Mouse (Mus musculus): ENCODE results near the gene Laptm4a.

Gene Laptm4a

DNA sequence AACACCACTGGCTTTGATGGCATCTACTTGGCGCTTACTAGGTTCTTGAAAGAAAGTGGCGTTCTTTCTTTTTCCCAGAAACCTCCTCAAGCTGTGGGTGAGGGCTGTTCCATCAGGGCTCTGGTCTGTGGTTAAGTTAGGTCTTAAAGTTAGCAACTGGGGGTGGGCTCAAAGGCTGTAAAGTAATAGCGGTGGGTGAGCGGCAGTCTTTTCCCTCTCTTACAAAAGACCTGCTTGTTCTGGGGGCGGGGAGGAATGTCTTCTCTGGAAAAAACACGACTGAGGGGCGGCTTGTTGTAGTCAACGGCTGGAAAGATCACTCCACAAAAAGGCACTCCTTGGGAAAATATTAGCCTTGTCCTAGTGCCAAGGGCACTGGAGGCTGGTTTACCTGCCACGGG, 32.7 kb downstream of the Laptm4a start:
- DNase-seq (ENCODE audit: low read depth, low spot score) = no peak

DNA sequence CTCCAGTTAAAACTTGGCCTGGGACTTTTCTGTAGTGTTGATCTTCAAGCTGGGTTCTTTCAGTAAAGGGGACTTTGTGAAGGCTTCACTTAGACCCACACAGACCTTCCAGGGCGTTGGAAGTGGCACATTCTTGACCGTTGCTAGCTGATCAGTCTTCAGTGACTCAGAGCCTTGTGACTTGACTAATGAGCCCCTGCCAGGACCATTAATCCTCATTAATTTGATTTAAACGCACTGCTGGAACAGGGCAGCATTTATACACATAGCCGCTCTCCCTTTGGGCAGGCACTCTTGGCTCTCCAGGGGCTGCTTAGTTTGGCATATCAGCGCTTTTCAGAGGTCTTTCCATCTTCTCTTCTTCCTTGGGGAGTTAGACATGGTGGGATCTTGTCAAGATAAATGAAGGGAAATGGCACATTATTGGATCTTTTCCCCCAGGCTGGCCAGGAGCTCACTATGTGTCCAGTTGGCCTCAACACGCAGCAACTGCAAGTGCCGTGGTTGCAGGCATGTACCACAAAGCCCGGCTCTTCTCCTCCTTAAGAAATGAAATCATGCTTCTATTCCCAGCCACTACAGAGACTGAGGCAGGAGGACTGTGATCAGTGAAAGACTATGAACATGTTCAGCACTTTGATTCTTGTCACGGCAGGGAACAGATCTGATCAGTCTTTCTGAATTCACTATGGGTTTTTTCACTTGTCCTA, 40.3 kb downstream of the Laptm4a start:
- no peak for DNase-seq (ENCODE audit: low read depth, low spot score)

DNA sequence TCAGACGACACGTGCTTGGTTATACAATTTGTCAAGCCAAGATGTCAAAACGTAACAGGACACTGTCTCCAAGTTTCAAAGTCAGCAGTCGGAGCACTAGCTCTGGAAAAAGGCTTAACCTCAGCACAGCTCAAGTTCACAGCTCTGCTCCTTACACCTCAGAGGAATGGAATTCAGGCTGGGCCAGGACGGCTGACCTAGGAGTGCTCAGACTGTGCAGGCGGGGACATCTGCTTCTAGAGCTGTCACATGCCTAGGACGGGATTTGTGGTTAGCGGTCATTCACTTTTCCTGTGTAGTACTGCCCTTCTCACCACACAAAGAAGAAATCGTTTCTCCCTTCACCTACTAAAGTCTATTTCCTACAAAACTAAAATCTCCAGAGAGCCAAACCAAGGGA, 48.4 kb downstream of the Laptm4a start:
- no peak for DNase-seq (ENCODE audit: low read depth, low spot score)

DNA sequence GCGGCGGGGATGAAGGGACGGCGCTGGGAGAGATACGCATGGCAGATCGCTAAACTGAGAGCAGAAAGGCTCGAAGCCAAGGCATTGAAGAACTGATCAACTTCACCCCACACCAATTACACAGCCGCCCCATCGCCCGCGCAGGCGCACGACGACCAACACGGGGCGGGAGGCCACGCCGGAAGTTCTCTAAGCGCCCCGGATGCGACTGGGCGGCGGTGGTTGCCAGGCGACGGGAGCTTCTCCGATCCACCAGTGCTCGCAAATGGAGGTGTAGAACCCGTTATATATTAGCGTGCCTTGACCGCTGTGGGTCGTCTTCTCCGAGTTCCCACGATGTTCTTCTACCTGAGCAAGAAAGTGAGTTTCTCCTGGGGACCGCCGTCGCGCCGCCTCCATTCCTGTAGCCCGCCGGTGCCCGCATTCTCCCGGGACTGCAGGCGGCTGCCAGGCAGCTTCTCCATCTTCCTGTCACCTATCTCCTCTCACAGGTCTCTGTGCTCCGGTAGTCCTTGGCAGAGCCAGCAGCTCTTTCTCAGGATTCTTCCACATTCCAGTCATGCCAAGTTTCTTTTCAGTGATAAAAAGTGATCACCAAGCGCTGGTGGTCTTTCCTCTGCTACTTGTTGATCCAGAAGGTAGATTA, 52.5 kb downstream of the Laptm4a start, which contains the start of gene Wdr35:
Gene Wdr35, plus strand, starts transcription at position 73 of the 646 bp plus-strand sequence.
- peak; percentile 89 for DNase-seq (ENCODE audit: low read depth, low spot score)

DNA sequence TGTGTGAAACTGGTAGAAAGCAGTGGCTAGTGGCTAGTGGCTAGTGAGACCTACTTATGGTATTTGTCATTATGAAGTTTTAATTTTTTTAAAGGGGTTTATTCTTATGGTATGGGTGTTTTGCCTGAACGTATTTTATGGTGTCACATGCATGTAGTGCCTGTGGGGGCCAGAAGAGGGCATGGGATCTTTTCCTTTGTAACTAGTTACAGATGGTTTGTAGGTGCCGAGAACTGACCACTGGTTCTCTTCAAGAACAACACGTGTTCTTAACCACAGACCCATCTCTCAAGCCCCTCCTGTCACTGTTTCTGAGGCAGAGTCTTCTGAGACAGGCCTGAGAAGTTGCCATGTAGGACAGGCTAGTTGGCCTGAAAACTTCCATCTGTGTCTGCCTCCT, 53.6 kb downstream of the Laptm4a start:
- DNase-seq (ENCODE audit: low read depth, low spot score) = peak; percentile 17

Measured in A20 (cell line).